Mouse (Mus musculus) B cell, adult 62 days (primary cell): ENCODE data around the gene Manea. TPM values are rescaled to one million over a fixed set of nuclear protein-coding genes. Genes with fewer than 3 reads are reported as not detected.

Source experiments
- total RNA-seq: library from RNA; stranded (reverse); gene quantifications from 4 replicates; pipeline ENCODE4 v1.2.4, GENCODE M21; 2023

The Manea gene
- total RNA-seq, result 41.6 to 60.8 TPM (median 56.0 TPM) in 4 replicates

GRCm38 (mm10) chr4:26346443-26347106 lies at the start of gene Manea:
TSS of gene Manea (minus strand) at chr4:26346891.

